Mouse (Mus musculus): ENCODE measurements around the gene Snx29.

Gene Snx29

DNA sequence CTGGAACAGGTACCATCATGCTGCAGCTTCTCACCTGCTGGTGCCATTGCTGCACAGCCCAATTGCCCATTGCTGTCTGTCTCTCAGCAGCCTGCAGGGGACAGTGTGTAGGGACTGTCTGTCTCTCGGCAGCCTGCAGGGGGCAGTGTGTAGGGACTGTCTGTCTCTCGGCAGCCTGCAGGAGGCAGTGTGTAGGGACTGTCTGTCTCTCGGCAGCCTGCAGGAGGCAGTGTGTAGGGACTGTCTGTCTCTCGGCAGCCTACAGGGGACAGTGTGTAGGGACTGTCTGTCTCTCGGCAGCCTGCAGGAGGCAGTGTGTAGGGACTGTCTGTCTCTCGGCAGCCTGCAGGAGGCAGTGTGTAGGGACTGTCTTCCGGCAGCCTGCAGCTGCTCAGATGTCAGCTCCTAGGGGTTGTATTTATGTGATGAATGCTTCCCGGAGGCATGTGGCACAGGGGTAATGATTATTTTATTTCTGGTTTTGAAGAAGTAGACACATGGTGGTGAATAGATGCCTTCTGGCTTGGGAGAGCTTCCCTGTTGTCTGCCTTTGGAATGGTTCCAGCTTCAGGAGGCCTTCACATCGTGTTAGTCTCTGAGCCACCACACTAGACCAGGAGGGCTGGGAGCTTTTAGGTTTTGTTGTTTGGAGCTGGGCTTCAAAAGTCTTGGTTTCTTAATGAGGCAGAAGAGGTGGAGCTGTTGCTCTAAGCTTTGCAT is 347.7 kb downstream of the Snx29 start:
- in situ Hi-C loops (cut with MboI, MseI) = no loop called here

DNA sequence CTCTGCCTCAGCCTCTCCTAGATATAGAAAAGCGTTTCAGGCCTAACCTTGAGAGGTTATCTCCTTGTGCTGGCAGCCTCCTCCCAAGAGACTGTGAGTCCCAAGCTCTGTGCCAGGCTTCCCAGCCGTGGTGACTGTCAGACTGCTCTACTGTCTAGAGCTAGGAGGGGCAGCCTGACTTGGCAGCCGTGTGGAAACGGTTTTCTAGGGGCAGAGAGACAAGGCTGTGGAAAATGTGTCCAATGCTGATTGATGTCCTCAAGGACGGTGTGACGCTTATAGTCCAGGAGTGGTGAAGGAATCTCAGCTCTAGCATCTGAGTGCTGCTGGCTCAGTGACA is 348.2 kb downstream of the Snx29 start:
- in situ Hi-C loops (cut with MboI, MseI) = no loop called here

DNA sequence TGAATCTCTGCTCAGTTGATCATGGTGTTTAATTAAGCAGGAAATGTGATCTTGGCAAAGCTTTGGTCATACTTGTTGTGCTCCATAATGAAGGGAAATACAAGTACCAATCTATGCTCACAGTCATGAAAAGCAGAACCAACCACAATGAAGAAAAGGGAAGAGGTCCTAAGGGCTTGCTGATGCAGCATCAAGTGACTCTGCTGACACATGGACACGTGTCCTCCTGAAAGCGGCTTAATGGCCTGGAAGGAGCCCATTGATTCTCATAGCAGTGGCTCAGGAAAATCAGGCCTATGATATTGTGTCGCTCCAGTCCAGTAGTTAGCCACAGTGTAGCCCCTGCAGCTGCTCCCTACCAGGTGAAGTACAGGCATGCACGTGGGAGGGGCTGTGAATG is 353.3 kb downstream of the Snx29 start:
- in situ Hi-C loops (cut with MboI, MseI) = no loop called here

DNA sequence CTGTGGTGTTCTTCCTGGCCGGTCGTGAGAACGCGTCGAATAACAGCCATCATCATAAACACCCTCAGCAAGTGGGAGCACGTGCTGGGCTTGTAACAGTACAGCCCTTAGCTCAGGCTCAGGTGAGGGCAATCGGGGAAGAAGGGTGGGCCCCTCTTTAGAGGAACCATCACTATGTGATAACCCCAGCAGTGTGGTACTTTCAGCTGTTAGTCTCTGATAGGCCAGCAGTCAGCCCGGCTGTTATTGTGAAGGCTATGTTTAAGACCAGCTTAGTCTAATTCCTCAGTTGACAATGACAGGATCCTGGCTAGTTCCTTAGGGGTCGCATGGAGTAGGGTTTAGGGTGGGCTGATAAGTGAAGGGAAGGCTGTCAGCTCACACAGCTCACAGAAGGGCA is 362.6 kb downstream of the Snx29 start:
- in situ Hi-C loops (cut with MboI, MseI) = no loop called here

DNA sequence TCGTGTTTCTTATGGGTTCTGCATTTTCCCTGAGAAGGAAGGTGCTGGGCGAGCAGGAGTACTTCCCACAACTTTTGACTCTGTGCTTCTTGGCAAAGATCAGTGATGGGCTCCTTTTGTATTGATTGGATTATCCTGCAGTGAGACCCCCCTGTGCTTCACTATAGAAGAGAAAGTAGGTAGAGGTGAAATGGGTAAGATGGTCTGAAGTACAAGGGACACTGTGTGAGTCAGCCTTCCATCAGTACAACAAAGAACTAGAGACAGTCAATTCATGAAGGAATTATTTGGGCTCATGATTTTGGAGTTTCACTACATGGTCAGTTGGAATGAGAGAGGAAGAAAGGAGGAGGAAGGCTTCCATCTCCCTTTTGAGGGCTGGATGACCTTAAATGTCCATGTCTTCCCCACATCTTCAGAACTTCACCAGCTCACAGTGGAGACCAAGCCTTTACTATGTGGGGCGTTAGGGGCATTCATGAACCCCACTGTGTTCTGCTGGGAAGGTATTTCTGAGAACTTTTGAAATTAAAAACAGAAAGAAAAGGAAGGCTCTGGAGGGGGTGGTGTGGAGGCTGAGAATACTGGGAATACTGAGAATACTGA is 363.1 kb downstream of the Snx29 start:
- in situ Hi-C loops (cut with MboI, MseI) = no loop called here

DNA sequence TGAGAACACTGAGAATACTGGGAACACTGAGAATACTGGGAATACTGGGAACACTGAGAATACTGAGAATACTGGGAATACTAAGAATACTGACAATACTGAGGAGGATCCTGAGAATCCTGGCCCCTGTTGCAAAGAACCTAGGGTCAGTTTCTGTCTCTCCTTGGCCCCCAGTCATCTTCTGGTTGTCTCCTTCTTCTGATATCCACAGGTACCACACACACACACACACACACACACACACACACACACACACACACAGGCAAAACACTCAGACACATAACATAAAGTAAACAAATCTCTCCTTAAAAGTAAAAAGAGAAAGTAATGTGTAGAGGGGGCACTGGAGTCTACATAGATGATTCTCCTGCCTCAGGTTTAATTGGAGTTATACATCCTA is 365.1 kb downstream of the Snx29 start:
- in situ Hi-C loops (cut with MboI, MseI) = no loop called here

DNA sequence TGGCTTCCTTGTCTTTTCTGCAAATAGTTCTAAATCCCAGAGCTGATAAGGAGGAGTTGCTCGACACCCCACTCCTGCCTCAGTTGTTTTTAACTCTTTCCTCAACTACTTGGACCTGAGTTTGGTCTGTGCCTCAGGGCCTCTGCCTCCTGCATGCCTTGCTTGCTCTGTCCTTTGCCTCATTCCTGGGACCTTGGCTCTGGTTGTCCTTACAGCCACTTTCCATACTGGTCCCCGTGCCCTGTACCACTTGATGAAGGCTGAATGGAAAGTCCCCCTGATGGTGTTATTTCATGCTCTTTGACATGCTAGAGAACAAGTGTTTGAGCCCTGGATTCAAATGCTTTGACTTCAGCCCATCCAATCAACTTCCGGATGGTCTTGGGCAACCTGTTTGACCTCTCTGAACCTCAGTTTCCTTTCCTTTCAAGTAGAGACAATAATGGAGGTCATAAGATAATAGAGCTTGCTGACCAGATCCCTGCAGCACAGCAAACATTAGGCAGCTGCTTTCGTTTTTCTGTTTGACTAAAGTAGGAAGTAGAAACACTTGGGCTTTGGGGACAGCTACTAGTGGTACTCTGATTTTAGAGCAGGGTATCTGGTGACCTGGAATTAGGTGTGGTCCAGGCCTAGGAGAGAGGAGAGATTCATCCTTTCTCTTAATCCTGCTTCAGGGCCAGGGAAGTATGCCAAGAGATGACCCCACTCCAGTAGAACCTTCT is 365.7 kb downstream of the Snx29 start:
- in situ Hi-C loops (cut with MboI, MseI) = no loop called here

DNA sequence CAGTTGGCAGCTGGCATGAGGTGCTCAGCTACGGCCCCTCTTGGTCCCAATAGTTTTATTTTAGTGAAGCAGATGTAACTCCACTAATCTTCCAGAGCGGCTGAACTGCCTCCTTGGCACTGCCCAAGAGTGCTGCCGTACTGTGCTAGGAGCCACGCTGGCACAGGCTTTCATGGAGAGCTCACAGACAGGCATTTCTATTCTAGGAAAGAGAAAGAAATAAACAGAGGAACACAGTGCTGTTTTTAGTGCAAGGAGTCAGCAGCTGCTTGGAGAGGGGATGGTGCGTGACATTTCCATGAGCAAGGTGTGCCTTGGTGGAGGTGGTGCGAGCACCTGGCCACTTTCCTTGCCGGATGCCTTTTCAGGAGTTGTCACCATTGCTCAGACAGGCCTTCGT is 367.4 kb downstream of the Snx29 start:
- in situ Hi-C loops (cut with MboI, MseI) = no loop called here

DNA sequence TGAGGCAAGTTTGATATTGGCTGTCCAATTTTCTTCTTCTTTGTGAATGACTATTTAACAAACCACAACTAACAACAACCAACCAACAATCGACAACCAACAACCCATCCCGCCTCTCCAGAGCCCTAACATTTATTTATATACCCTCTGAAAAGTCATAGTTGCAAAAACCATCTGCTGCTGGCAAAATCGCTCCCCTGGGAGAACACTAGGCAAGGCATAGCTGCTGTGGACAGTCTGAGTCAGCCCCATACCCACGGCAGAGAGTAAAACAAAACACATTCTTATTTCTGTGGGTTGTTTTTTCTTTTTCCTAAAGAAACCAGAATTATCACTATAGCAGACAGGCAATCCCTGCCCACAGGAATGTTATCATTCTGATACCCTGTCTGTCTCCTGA is 368.0 kb downstream of the Snx29 start:
- in situ Hi-C loops (cut with MboI, MseI) = no loop called here

DNA sequence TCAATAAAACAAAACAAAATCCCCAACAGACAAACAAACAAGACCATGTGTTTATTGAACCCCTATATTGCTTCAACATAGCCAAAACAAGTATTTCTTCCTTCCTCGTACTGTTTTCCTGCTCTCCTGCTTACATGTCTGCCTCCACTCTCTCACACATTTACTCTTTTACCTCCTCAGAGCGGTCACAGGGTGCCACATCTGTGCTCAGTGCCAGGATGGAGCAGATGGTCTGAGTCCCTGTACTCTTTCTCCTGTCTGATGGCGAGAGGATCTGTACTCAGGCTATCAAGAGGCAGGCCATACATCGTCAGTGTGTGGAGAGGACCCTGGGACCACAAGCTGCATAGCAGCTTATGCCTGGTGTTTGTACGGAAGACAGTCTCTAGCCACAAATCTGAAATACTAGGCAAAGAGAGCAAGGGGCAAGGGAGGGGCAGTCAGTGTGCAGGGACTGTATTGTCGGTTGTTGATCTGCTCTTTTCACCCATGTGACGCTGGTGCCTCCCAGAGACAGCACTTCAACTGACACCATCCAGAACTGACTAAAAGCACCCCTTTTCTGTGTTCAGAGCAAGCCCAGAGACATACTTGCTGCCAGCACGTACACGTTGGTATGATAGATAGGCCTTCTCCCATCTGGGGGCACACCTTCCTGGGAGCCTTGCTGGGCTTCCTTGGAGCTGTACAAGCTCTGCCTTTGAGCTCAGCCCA is 368.9 kb downstream of the Snx29 start:
- in situ Hi-C loops (cut with MboI, MseI) = no loop called here

DNA sequence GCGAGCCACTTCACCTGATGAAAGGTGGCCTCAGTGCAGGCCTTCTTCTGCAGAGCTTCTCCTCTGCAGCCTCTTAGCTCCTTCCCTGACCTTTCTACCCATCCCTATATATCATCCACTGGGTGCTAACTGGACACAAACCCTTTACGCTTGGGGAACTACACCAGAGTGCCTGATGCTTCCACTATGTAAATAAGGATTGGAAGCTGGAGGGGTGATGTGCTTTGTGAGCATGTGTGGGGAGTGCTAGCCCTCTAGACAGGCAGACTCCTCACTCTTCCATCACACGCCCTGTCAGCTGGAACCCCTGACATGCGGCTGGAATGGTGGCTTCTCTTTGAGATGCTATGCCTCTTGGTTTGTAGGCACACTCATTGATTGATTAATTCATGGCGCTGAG is 370.0 kb downstream of the Snx29 start:
- in situ Hi-C loops (cut with MboI, MseI) = no loop called here

DNA sequence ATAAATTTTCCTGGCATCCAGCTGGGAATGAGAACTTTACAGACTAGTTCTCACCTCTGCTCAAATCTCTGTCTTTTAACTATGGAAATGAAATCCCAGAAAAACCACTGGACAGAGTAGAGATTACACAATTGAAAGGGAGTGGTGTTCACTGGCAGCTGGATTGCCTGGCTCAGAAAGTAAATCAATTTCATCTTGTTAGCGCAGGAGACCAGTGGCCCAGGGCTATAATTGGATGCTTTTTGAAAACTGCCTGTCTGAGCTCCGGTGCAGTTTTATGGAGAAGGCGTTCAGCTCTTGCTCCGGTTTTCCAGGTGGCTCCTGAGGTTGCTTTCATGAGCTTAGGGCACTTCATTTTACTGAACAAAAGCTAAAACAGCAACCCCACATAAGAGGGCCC is 371.7 kb downstream of the Snx29 start:
- in situ Hi-C loops (cut with MboI, MseI) = no loop called here

DNA sequence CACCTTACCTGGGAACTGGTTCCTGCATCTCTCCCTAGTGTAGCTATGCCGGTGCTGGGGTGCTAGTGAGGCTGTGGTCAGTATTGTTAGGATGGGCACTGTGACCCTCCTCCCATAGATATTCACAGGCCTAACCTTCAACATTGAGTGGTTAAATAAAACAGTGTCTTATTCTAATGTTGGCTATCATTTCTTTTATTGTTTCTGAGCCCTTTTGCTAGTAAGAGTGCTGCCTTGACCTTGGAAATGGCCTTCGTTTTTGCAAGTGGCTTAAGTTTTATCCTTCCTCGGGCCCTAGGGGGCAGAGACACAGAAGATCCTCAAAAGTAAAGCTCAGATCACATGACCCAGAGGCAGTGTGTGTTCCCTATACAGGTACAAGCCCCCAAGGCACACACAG is 374.1 kb downstream of the Snx29 start:
- in situ Hi-C loops (cut with MboI, MseI) = no loop called here

DNA sequence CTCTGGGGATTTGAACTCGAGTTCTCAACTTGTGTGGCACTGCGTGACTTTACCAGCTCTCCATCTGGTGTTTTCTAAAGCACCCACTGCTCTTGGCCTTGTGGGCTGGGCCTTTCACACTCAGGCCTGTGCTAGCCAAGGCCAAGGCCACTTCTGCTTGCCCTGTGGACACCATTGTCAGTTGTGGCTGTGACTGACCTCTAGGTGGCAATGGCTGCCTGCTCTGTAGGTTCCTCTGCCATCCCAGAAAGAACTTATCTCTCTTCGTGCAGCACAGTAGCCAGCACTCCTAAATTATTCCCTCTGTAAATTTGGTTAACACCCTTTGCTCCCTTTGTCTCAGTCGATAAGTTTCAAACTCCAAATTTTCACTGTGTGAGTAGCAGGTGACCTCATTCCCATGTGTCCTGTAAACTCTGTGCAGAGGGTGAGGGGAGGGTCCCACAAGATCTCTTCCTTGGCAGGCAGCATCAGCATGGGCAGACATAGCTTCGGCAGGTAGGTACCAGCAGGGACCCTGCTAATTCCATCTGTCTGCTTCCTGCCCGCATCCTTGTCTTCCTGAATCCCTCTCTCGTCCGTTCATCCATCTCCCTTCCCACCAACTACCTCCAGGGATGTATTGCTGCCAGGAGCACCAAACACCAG is 375.1 kb downstream of the Snx29 start:
- in situ Hi-C loops (cut with MboI, MseI) = no loop called here

DNA sequence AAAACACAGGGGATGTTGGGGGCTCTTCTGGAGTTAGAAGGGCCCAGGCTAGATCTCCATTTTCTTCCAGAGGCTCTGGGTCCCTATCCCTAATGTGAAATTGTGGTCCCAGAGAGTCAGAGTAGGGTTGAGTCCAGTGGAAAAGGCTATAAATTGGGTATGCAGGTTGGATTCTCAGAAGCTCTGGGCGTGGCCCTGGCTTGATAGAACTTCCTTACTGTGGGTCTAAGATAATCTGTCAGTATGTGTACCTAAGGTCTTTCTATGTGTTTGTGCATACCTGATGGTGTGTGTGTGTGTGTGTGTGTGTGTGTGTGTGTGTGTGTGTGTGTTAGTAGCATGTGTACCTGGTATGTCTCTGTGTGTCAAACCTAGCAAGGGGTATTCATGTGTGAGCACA is 378.9 kb downstream of the Snx29 start:
- in situ Hi-C loops (cut with MboI, MseI) = no loop called here

DNA sequence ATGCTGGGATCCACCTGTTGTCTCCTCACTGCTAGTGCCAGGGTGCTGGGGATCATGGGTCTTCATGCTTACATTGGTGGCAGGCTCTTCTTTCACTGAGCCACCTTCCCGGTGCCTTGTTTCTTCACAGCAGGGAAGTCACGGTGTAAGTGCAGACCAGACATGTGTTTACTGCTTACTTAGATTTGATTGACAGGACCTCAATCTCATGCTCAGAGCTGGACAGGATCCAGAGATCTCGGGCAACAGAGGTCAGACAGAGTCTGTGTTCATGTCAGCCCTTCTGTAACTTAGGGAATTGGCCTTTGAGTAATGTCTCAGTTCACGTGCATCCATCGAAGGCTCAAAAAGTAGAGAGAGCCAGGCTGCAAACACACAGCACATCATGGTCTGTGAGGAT is 381.4 kb downstream of the Snx29 start:
- in situ Hi-C loops (cut with MboI, MseI) = no loop called here

DNA sequence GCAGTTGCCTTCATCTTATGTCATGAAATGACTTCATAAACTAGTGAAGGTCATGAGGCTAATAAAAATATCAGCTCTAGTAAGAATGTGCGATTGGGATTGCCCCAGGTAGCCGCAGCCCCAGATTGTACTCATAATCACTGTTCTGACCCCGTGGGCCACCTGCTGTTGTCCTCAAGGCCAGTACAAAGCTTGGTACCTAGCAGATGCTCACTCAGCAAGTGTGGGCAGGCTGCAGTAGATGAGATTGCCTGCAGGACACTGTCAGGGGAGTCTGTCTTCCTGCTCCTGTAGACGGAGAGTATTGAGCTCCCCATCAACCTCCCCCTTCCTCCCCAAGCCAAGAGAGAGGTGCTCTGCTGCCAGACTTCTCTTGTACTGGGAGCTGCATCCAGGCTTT is 382.7 kb downstream of the Snx29 start:
- in situ Hi-C loops (cut with MboI, MseI) = loop anchor here (5.0 kb wide), 1 partner anchor 43 kb away; no protein-coding TSS in a partner anchor

DNA sequence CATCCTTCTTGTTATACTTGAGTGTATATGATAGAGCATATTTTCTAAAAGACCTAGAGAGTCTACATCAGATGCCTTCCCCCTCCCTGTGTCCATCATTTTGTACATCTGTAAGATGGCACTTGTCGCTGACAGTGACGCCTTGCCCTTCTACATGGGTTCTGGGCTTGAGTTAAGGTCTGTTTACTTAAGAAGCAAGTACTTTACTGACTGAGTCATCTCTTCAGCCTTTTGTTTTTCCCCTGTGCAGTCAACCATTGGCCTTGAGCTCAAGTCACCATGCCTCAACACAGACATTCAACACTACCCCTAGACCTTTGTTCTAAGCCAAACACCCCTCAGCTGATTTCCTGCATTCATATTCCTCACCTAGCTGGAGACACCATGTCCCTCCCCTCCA is 385.4 kb downstream of the Snx29 start:
- in situ Hi-C loops (cut with MboI, MseI) = loop anchor here (5.0 kb wide), 1 partner anchor 46 kb away; no protein-coding TSS in a partner anchor

DNA sequence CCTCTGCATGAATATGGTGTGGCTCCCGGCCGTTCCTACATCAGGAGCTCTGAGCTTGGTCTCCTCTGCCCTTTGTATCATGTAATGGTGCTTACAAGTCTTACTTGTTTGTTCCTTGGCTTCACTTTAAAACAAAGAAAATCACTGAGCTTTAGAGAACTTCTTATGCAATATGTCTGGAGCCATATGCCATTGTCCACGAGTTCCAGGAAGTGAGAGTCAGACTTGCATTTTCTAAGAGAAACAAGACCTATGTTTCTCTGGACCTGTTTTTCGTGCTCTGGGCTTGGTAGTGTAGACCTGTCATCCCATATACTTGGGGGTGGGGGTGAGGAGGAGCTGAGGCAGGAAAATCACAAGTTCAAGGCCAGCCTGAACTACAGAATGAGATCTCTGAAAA is 386.7 kb downstream of the Snx29 start:
- in situ Hi-C loops (cut with MboI, MseI) = loop anchor here (5.0 kb wide), 1 partner anchor 47 kb away; no protein-coding TSS in a partner anchor

DNA sequence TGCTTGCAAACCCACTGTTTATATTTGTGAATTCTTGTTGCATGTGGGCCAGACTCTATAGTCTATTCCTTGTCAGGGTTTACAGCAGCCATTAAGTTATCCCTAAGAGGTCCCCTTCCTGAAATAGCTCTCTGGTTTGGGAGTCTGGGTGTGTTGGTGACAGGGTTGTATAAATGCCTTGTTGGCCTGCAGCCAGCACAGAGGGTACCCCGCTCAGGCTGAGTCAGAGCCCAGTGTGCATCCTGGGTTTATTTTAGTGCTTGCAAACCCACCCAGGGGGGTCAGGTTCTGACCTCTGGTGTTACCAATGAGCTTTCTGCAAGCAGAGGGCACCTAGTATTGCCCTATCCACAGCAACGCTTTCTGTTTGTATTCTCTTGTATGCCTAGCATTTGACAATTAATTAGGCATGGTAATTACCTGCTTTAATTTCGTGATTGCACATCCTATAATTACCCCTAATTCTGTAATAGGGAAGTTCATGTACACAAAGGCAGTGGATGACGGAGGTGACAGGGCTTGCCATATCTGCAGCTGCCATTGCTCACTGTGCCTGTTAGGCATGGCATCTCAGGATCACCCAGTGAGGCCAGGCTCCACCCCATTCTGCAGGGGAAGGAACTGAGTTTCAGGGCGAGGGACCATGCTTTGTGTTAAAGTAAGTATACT is 387.4 kb downstream of the Snx29 start:
- in situ Hi-C loops (cut with MboI, MseI) = loop anchor here (5.0 kb wide), 1 partner anchor 48 kb away; no protein-coding TSS in a partner anchor

DNA sequence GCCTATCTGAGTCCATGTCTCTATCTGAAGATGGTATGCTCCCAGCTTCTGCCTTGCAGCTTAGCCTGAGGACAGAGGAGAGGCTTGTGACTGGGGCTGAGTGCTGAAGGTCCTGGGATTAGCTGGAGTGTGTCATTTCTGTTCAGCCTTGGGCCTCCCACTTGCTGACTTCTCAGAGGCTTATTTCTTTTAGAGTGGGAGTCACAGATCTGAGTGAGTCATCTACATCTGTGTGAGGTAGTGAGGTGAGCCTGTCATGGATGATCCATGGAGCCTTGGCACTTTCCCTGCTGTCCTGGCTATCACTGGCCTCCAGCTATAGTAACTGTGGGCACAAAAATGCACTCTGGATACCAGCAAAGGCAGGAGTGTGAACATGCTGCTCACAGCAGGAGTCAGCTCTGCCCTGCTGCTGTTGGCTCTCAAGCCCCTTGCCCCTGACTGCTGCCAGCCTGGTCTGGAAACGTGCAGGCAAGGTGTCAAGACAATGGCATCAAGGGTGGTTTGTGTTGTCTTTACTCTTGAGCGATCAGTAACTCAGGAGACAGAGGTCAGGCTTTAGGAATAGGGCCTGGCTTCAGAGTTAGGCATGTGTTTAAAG is 390.7 kb downstream of the Snx29 start:
- in situ Hi-C loops (cut with MboI, MseI) = no loop called here

Measured in regulatory T cell (primary cell).